In the genomic region with DNA sequence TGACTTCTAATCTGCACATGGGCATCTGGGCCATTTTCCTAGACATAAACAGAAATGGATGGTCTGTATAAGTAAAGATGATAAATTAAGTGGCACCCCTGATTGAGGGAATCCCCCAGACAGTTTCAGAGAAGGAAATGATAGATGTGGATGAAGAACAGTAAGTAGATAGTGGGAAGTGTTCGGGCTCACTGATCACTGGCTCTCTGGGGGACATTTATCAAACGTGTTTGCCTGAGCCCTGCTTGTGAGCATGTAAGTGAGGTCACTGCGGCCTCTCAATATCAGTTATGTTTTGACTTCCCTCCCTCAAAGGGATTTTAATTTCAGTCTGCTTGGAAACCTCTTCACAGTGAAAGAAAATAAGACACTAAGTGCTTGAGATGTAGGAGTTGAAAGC, we compare ENCODE assay signal across 27 mouse cellular contexts.
DNase-seq lines count a peak whose midpoint lies in the region; ATAC-seq lines count a peak whose summit lies in the region.
"Had no signal": no experiment of that assay in that cellular context is flagged by ENCODE, and none has a peak within 500 bp of the region (broad histone marks: within the 10 kb centered on the region; RNA-seq: fewer than 3 reads in every experiment).

No protein-coding gene starts in this region.

- no peak overlapping the region for H3K27ac ChIP-seq in heart, embryonic 11.5 days (ENCODE audit: low read depth, low read length)
- no peak overlapping the region for H3K27ac ChIP-seq in kidney, embryonic 16.5 days (ENCODE audit: low read length)
- no peak overlapping the region for H3K27ac ChIP-seq in neural tube, embryonic 13.5 days (replicated peaks)
- H3K27ac ChIP-seq: embryonic facial prominence, embryonic 10.5 days; embryonic facial prominence, embryonic 13.5 days; forebrain, embryonic 12.5 days; forebrain, embryonic 15.5 days; heart, embryonic 13.5 days; hindbrain, embryonic 12.5 days; hindbrain, embryonic 15.5 days had no signal

- 0 out of 2 replicates have a peak, but pooled peaks cover 3% of the 10 kb centered on the region for H3K4me1 ChIP-seq in heart, embryonic 11.5 days (ENCODE audit: control insufficient read depth, insufficient read depth, low read length)
- peaks cover 3% of the 10 kb centered on the region; the same call in 1 of the 2 replicates for H3K4me1 ChIP-seq in kidney, embryonic 16.5 days (ENCODE audit: insufficient read depth, low read length)
- H3K4me1 ChIP-seq in neural tube, embryonic 13.5 days (replicated peaks): no peaks in the 10 kb centered on the region
- H3K4me1 ChIP-seq: embryonic facial prominence, embryonic 10.5 days; embryonic facial prominence, embryonic 13.5 days; forebrain, embryonic 12.5 days; hindbrain, embryonic 12.5 days; hindbrain, embryonic 15.5 days had no signal

- intact Hi-C loops in heart, postnatal 25 days (cut with DNase I): loop anchor here (10.0 kb wide), 1 partner anchor 141 kb away; no protein-coding TSS in a partner anchor
- intact Hi-C loops in left cerebral cortex, postnatal 25 days (cut with DNase I): no loop called here

- no peak for DNase-seq in heart, postnatal 25 days (ENCODE audit: low spot score)
- no peak for DNase-seq in kidney, adult 11 months
- DNase-seq in neural tube, embryonic 10.5 days (ENCODE audit: extremely low spot score, low spot score): no peak
- DNase-seq in left cerebral cortex, postnatal 25 days (ENCODE audit: low spot score in 2 of 2): no peak
- DNase-seq: adrenal gland, postnatal 10 days; adrenal gland, postnatal 36 days; B cell, adult 2 months; cerebellum, adult 18-20 months; cerebellum, adult 9-10 months; cerebellum, postnatal 14 days; gastrocnemius, postnatal 25 days; heart, adult 18-20 months; heart, postnatal 14 days had no signal

- WGBS in heart, embryonic 11.5 days (ENCODE audit: insufficient replicate concordance): 33% methylated on average over 3 of the region's 3 CpGs
- 34% methylated on average over 3 of the region's 3 CpGs for WGBS in kidney, embryonic 16.5 days
- WGBS in neural tube, embryonic 13.5 days: 61% methylated on average over 3 of the region's 3 CpGs

- H3K9me3 ChIP-seq in heart, embryonic 11.5 days (replicated peaks; ENCODE audit: control insufficient read depth, low read length): no peaks in the 10 kb centered on the region
- H3K9me3 ChIP-seq in kidney, embryonic 16.5 days (ENCODE audit: low read length): no peaks in the 10 kb centered on the region
- H3K9me3 ChIP-seq in neural tube, embryonic 13.5 days: no peaks in the 10 kb centered on the region
- H3K9me3 ChIP-seq: embryonic facial prominence, embryonic 10.5 days; embryonic facial prominence, embryonic 13.5 days; forebrain, embryonic 12.5 days; forebrain, embryonic 15.5 days; G1E; heart, embryonic 13.5 days; hindbrain, embryonic 12.5 days; hindbrain, embryonic 15.5 days had no signal

- no peak overlapping the region for H3K4me2 ChIP-seq in heart, embryonic 11.5 days
- H3K4me2 ChIP-seq in kidney, embryonic 16.5 days (replicated peaks; ENCODE audit: low read depth, low read length): no peak overlapping the region
- no peak overlapping the region for H3K4me2 ChIP-seq in neural tube, embryonic 13.5 days
- H3K4me2 ChIP-seq: embryonic facial prominence, embryonic 13.5 days; forebrain, embryonic 12.5 days; forebrain, embryonic 15.5 days; heart, embryonic 13.5 days; hindbrain, embryonic 12.5 days; hindbrain, embryonic 15.5 days had no signal

- H3K36me3 ChIP-seq in heart, embryonic 11.5 days (ENCODE audit: control insufficient read depth, insufficient read depth, low read length): no peaks in the 10 kb centered on the region
- H3K36me3 ChIP-seq in kidney, embryonic 16.5 days (ENCODE audit: insufficient read depth, low read length): no peaks in the 10 kb centered on the region
- H3K36me3 ChIP-seq in neural tube, embryonic 13.5 days: no peaks in the 10 kb centered on the region
- H3K36me3 ChIP-seq: embryonic facial prominence, embryonic 10.5 days; embryonic facial prominence, embryonic 13.5 days; forebrain, embryonic 12.5 days; forebrain, embryonic 15.5 days; G1E; heart, embryonic 13.5 days; hindbrain, embryonic 12.5 days; hindbrain, embryonic 15.5 days had no signal

- no peak overlapping the region for H3K9ac ChIP-seq in heart, embryonic 11.5 days (ENCODE audit: low read depth, low read length)
- no peak overlapping the region for H3K9ac ChIP-seq in kidney, embryonic 16.5 days (replicated peaks; ENCODE audit: low read length)
- no peak overlapping the region for H3K9ac ChIP-seq in neural tube, embryonic 13.5 days
- H3K9ac ChIP-seq: embryonic facial prominence, embryonic 13.5 days; forebrain, embryonic 12.5 days; forebrain, embryonic 15.5 days; heart, embryonic 13.5 days; hindbrain, embryonic 12.5 days; hindbrain, embryonic 15.5 days had no signal

- H3K4me3 ChIP-seq in heart, embryonic 11.5 days (ENCODE audit: low read depth, low read length): no peak overlapping the region
- no peak overlapping the region for H3K4me3 ChIP-seq in kidney, embryonic 16.5 days (ENCODE audit: low read length)
- H3K4me3 ChIP-seq in neural tube, embryonic 13.5 days: no peak overlapping the region
- H3K4me3 ChIP-seq: embryonic facial prominence, embryonic 10.5 days; embryonic facial prominence, embryonic 13.5 days; erythroblast, embryonic 14.5 days; forebrain, embryonic 12.5 days; forebrain, embryonic 15.5 days; heart, embryonic 13.5 days; hindbrain, embryonic 12.5 days; hindbrain, embryonic 15.5 days had no signal

- ATAC-seq in heart, embryonic 11.5 days (replicated peaks; ENCODE audit: insufficient number of reproducible peaks, low FRiP score, low TSS enrichment): 0 out of 2 replicates have a peak, but pooled peaks have one; percentile 42
- ATAC-seq in kidney, embryonic 16.5 days (ENCODE audit: low FRiP score, low TSS enrichment): peak; percentile 57; the same call in 1 of the 2 replicates
- peak; percentile 43; the same call in 1 of the 2 replicates for ATAC-seq in neural tube, embryonic 13.5 days (ENCODE audit: low read depth)
- ATAC-seq: forebrain, embryonic 15.5 days; Patski had no signal

- no peaks in the 10 kb centered on the region for H3K27me3 ChIP-seq in heart, embryonic 11.5 days (ENCODE audit: control insufficient read depth, insufficient read depth, low read length)
- no peaks in the 10 kb centered on the region for H3K27me3 ChIP-seq in kidney, embryonic 16.5 days (ENCODE audit: insufficient read depth, low read length)
- H3K27me3 ChIP-seq in neural tube, embryonic 13.5 days: no peaks in the 10 kb centered on the region
- H3K27me3 ChIP-seq: CH12.LX; embryonic facial prominence, embryonic 13.5 days; forebrain, embryonic 12.5 days; forebrain, embryonic 15.5 days; heart, embryonic 13.5 days; hindbrain, embryonic 12.5 days; hindbrain, embryonic 15.5 days; Patski had no signal
